Mouse (Mus musculus): ENCODE measurements around the gene Snapc3.

Gene Snapc3

GRCm38 (mm10) chr4:83417160-83417819 is at the start of gene Snapc3:
TSS of gene Snapc3 (plus strand) at chr4:83417724.
- peak; percentile 96 for DNase-seq

- no peak for DNase-seq
These were observed 44.1 kb upstream of the Snapc3 start for GRCm38 (mm10) chr4:83373381-83373780.

DNA sequence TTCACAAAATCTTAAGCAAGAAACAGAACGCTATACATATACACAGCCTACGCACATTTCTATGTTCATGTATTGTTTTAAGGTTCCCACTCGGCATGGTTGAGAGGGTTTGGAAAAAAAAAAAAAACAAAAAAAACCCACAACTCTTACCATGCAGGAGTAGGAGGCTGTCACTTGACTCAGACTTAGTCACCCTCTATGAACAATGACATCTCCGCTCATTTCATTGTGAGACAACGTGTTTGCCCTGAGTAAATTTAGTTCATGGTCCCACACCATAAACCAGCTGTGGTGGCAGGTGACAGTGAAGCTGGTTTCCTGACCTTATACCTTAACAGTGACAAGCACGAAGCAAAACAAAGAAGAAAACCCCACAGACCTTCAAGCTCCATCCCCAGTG is 41.9 kb upstream of the Snapc3 start:
- no peak for DNase-seq

DNA sequence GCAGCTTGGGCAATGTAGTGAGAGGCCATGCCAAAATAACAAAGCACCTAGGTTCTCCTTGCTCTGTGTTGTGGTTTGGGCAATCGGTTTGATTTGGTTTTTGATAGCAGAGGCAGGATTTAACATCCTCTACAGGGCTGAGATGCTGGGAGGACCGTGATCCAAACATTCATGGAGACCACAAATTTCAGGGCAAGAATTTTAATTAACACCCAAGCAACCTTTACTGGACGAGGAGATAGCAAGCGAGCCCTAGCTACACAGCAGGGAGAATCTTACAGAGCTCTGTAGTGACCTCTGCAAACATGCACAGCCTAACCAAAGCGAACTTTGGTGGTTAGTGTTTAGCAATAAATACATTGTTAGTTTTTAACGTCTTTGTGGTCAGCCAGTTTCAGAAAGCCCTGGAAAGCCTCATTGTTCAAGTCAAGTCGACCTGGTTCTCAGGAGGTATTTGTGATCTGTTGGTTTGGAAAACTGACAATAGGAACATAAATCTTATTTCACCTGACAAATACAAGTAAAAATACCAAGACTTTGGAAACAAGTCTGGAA is 41.0 kb upstream of the Snapc3 start:
- no peak for DNase-seq

DNA sequence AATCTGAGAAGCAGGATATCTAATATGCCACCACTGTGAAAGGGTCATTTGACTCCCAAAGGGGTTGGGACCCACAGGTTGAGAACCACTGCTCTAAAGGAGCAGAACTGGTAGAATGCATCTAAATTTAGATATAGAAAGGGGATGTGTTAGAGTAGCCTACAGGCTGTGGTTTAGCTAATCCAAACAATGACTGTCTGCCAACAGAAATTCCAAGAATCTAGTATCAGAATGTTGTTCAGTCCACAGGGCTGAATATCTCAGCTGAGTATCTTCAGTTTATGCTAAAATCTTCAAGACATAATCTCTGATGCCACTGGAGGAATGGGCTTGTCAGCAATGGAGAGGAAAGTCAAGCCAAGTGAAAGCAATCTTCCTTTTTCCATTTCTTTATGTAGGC is 38.5 kb upstream of the Snapc3 start:
- no peak for DNase-seq

DNA sequence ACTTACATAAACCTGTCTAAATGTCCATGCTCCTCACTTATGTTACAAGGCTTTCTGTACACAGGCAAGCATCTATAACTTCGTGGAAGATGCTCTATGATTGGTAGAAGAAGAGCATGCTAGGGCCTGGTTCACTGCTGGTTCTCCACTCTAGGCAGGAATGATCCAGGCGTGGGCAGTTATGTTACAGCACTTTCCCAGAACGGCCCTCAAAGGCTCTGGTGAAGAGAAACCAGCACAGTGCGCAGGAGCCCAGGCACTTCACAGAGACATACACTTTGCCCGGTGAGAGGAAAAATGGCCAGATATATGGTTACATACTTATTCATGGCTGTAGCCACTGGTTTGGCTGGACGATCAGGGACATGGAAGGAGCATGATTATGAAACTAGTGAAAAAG is 37.8 kb upstream of the Snapc3 start:
- DNase-seq = no peak

DNA sequence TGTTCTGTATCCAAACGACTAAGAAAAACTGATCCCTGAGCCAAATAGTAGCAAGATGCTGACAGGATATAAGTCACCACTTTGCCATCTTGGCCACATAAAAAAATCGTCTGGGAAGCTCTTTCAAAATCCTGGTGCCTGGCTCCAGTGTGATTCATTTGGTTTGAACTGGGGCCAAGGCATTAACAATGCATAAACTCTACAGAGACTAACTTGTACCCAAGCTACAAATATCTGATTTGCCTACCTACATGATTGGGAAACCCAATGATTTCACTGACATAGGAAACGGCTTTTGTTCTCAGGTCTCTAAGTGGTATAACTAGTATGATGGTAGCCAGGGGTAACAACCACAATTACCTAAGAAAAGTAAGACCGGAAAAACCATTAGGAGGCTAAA is 37.3 kb upstream of the Snapc3 start:
- no peak for DNase-seq

DNA sequence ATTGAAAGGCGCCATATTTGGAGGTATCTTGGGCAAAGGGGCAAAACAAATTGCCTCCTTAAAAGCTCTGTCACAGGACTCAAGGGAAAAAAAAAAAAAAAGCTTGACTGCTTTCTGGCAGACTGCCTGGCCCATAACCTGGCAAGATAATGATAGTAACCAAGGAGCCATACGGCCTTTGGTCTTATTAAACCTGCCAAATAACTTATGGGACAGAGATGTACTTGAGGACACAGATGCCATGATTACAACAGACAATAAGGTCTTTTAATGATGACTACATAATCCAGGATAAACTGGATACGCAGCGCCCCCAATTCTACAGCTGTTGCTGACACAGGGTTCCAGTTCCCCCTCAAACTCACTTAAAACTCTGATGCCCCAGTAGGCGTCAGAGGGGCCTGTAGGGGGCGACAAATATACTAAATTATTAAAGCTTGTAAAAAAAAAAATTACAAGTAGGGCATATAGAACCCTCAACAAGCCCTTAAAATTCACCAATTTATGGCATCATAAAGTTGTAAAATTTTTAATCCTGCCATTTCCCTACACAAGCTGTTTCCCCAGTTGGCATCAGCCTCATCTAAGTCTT is 33.5 kb upstream of the Snapc3 start:
- DNase-seq = no peak

GRCm38 (mm10) chr4:83385091-83385490 is 32.4 kb upstream of the Snapc3 start:
- no peak for DNase-seq

GRCm38 (mm10) chr4:83390551-83390950 is 27.0 kb upstream of the Snapc3 start:
- DNase-seq = no peak

DNA sequence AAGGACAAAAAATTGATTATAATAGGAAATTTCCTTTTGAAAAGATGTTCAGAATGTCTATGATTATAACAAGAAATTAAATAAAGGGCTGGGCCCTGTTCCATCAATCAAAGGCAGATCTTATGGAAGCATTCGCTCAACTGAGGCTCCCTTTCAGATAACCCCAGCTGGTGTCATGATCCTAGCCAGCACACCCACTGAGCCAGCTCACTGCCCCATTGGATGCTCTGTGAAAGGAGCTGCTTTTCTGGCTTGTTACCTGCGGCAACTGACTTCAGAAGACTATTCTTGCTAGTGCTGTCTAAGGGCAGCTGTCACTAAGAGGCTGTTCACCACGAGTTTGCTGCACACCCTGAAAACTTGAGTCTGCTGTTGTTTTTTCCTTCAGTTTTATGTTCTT is 25.6 kb upstream of the Snapc3 start:
- DNase-seq = no peak

DNA sequence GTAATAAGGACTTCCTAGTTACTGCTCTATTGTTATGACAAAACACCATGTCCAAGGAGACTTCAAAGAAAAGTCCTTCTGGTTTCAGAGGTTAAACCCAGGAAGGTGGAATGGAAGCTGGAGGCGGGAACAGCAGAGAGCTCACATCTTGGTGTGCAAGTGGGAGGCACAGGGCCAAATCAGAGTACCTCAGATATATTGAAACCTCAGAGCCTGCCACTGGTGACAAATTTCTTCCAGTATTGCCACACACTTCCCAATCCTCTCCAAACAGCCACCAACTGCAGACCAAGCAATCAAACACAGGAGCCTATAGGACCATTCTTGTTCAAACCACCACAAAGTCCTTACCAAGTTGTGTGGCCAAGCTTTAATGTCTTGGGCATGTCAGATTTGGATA is 23.8 kb upstream of the Snapc3 start:
- DNase-seq = no peak

DNA sequence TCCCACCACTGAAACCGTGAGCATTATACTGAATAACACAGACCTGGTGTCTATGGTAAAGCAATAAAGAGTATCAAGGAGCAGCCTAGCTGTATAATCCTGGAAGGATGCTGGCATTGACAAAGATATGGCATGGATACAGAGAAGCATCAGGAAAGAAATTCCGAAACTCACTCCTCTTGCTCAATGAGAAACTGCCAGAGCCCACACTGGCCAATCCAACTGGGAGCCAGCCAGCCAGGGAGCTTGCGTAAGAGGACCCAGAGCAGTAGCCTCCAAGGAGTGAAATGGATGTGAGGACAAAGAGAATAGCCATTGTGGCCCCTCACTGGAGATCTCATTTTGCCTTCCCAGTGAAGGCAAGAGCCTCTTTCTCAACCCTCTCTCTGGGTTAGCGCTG is 21.2 kb upstream of the Snapc3 start:
- no peak for DNase-seq

GRCm38 (mm10) chr4:83396996-83397770 is 20.3 kb upstream of the Snapc3 start:
- DNase-seq = no peak

GRCm38 (mm10) chr4:83398527-83398926 is 19.0 kb upstream of the Snapc3 start:
- DNase-seq = no peak

DNA sequence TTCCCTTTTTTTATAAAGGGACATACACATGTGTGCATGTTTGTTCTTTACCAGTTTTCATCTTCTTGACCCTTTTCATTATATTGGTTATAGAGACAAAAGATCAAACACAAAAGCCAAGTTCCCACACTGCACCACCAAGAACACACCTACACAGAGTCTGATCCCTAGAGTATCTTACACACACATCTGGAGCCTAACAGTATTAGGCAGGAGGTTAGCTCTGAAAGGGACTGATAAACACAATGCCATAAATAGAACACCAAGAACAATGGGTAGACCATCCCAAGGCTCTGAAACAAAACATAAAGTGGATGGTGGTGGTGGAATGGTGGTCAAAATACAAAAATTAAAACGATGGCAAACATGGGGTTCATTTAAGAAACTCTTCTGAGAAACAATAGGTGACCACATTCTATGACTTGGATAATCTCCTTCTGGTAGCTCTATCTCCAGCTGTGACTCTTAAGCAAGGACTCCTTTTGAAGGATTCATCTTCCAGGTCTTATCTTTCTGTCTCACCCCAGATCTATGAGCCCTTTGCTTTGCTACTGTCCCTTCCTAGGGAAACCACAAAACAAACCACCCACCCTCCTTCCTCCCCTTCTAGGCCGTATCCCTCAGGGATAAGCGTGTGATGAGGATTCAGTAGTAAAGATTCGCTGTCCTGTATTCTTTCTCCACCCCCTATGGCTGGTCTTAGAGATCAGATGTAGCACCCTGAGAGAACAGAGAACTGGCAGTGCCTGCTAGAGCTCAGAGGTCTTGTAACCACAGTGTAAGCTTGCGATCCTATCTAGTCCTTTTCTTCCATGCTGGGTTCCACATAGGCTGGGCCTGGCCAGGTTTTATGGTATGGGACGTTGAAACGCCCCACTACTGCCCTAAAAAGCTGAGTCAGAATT is 16.6 kb upstream of the Snapc3 start:
- DNase-seq = no peak

DNA sequence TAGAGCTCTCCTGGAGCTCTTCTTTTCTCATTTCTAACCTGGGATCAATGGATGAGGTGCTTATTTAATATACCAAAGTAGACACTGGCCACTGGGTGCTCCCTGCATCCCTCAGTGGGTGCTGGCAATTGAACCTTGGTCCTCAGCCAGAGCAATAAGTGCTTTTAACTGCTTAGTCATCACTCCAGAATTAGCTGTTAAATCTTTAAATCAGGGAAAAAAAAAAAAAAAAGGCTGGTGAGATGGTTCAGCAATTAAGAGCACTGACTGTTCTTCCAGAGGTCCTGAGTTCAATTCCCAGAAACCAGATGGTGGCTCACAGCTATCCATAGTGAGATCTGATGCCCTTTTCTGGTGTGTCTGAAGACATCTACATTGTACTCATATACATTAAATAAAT is 15.8 kb upstream of the Snapc3 start:
- no peak for DNase-seq

DNA sequence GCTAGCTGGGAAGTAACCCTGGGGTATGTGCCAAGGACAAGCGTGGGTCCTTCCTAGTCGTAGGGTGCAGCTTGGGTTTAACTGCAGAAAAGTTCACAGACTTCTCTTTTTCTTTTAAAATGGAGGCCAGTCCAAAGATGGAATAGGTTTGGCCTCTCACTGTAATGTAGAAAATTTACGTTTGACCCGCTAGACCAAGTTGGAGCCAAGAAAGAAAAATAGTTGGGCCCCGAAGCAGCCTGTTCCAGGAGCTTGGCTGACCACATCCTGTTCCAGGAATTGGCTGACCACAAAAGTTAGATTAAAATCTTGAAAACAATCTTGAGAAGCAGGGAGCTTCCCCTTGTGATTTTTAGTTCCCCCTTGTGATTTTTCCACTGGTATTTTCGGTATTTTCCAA is 9.8 kb upstream of the Snapc3 start:
- no peak for DNase-seq

GRCm38 (mm10) chr4:83409867-83410505 is 7.5 kb upstream of the Snapc3 start:
- no peak for DNase-seq

DNA sequence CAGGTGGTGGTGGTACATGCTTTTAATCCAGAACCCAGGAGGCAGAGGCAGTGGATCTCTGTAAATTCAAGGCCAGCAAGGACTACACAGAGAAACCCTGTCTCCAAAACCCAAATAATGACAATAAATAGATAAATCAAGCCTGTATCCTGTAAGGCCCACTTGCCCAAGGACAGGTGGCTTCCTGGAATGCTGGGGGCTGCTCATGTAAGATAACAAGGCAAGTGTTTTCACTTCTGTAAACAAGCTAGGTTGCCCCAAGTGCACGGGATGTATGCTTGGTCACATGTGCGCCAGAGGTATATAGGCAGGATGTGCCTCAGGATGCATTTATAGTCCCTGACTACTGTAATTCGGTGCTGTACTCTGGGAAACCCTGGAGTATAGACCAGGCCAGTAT is 5.5 kb upstream of the Snapc3 start:
- DNase-seq = no peak

DNA sequence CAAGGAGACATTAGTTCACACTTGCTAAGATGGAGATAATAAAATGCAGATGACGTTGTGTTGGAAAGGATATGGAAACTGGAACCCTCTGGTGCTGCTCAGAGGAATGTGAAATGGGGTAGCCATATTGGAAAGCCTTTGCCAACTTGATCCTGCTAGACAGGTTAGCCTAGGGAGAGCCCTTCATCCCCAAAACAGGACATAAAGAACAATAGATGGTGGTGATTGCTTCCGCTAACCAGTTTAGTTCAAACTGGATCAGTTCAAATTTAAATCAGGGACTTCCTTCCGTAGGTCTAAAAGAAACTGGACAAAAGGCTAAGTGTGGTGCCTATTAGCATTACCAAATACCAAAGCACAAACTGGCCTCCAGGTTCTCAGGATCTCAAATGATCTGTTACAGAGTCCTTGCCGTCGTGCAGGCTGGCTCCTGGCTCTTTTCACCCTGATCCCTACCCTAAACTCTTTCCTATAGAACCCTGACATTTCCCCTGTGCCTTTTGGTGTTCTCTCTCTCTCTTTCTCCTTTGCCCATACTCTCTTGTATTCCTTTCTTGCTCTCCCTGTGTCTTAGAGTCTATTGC is 3.2 kb upstream of the Snapc3 start:
- no peak for DNase-seq

DNA sequence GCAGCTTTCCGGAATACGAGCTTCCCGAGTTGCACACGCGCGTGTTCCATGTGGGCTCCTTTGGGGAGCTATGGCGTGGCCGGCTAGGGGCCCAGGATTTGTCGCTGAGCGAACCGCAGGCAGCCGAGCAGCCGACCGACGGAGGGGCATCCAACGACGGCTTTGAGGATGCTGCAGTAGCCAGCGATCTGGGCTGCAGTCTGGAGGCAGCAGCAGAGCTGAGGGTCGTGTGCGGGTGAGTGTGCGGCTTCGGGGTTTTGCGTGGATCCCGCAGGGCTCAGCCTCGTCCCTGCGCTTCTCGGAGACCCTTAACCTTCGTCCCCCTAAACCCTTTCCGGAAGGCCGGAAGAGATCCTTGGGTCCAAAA is 279 bp downstream of the Snapc3 start:
- no peak for DNase-seq

Measured in right cerebral cortex, postnatal 25 days (tissue).